Mouse (Mus musculus): ENCODE measurements around the gene Bicra. TPM values are rescaled to one million over a fixed set of nuclear protein-coding genes. Genes with fewer than 3 reads are reported as not detected.

Bicra gene
- total and polyA plus RNA-seq, 3 experiments: 1.1 to 52.1 (median 52.1) TPM

GRCm38 (mm10) chr7:16019256-16020094, 28.2 kb downstream of the Bicra start:
- Histone ChIP-seq H3K27me3 (ENCODE audit: insufficient read depth, low read length) (no peaks in the 10 kb centered on the region), H3K4me1 (ENCODE audit: insufficient read depth, low read depth, low read length) (peaks cover 26% of the 10 kb centered on the region), H3K36me3 (replicated peaks) (peaks cover 31% of the 10 kb centered on the region), H3K9me3 (replicated peaks) (no peaks in the 10 kb centered on the region), H3K4me3 (ENCODE audit: low read depth, low read length) (no peak overlapping the region)
- no peak for TF ChIP-seq GATA1 (IDR thresholded peaks at IDR 0.05; ENCODE audit: borderline replicate concordance, low read length)
- no peak for TF ChIP-seq CTCF (IDR thresholded peaks at IDR 0.05; ENCODE audit: low read depth, low read length)
- no peak for TF ChIP-seq POLR2AphosphoS5 (IDR thresholded peaks at IDR 0.05; ENCODE audit: insufficient replicate concordance, low read depth, low read length)
- TF ChIP-seq GATA2 (IDR thresholded peaks at IDR 0.05; ENCODE audit: borderline replicate concordance, low read depth, low read length): no peak
- no peak for TF ChIP-seq TAL1 (conservative IDR thresholded peaks at IDR 0.05; ENCODE audit: low read depth, low read length)
- ATAC-seq (ENCODE audit: extremely low read depth, insufficient number of reproducible peaks, low FRiP score, poor library complexity, severe bottlenecking): no peak
- no peak for DNase-seq (ENCODE audit: low spot score)

- no peak for TF ChIP-seq GATA2 (IDR thresholded peaks at IDR 0.05; ENCODE audit: borderline replicate concordance, low read depth, low read length)
- peak; percentile 97 for ATAC-seq (ENCODE audit: extremely low read depth, insufficient number of reproducible peaks, low FRiP score, poor library complexity, severe bottlenecking)
- peak; percentile 74 for DNase-seq (ENCODE audit: low spot score)
- Histone ChIP-seq H3K27me3 (ENCODE audit: insufficient read depth, low read length) (no peaks in the 10 kb centered on the region), H3K36me3 (replicated peaks) (peaks cover 39% of the 10 kb centered on the region), H3K9me3 (replicated peaks) (no peaks in the 10 kb centered on the region), H3K4me1 (ENCODE audit: insufficient read depth, low read depth, low read length) (peaks cover 26% of the 10 kb centered on the region), H3K4me3 (ENCODE audit: low read depth, low read length) (no peak overlapping the region; the same call in 1 of the 2 replicates)
Observed at GRCm38 (mm10) chr7:16018016-16018810, 29.5 kb downstream of the Bicra start.

- ATAC-seq (ENCODE audit: extremely low read depth, insufficient number of reproducible peaks, low FRiP score, poor library complexity, severe bottlenecking) (no peak), DNase-seq (ENCODE audit: low spot score) (no peak)
- Histone ChIP-seq H3K9me3 (replicated peaks) (no peaks in the 10 kb centered on the region), H3K4me1 (ENCODE audit: insufficient read depth, low read depth, low read length) (peaks cover 23% of the 10 kb centered on the region), H3K27me3 (ENCODE audit: insufficient read depth, low read length) (no peaks in the 10 kb centered on the region), H3K36me3 (replicated peaks) (peaks cover 56% of the 10 kb centered on the region), H3K4me3 (ENCODE audit: low read depth, low read length) (no peak overlapping the region)
- TF ChIP-seq CTCF (IDR thresholded peaks at IDR 0.05; ENCODE audit: low read depth, low read length) (no peak), TAL1 (conservative IDR thresholded peaks at IDR 0.05; ENCODE audit: low read depth, low read length) (no peak), POLR2AphosphoS5 (IDR thresholded peaks at IDR 0.05; ENCODE audit: insufficient replicate concordance, low read depth, low read length) (no peak), GATA1 (IDR thresholded peaks at IDR 0.05; ENCODE audit: borderline replicate concordance, low read length) (no peak), GATA2 (IDR thresholded peaks at IDR 0.05; ENCODE audit: borderline replicate concordance, low read depth, low read length) (no peak)
Observed at GRCm38 (mm10) chr7:16015384-16015783, 32.3 kb downstream of the Bicra start.

- ATAC-seq (ENCODE audit: extremely low read depth, insufficient number of reproducible peaks, low FRiP score, poor library complexity, severe bottlenecking): no peak
Observed at GRCm38 (mm10) chr7:16014521-16015175, 33.1 kb downstream of the Bicra start.

GRCm38 (mm10) chr7:16013722-16014275, 33.9 kb downstream of the Bicra start:
- Histone ChIP-seq H3K36me3 (replicated peaks) (peaks cover 54% of the 10 kb centered on the region), H3K27me3 (ENCODE audit: insufficient read depth, low read length) (no peaks in the 10 kb centered on the region), H3K4me3 (ENCODE audit: low read depth, low read length) (no peak overlapping the region), H3K9me3 (replicated peaks) (no peaks in the 10 kb centered on the region), H3K4me1 (ENCODE audit: insufficient read depth, low read depth, low read length) (peaks cover 13% of the 10 kb centered on the region)
- ATAC-seq (ENCODE audit: extremely low read depth, insufficient number of reproducible peaks, low FRiP score, poor library complexity, severe bottlenecking): no peak
- no peak for DNase-seq (ENCODE audit: low spot score)
- no peak for TF ChIP-seq POLR2AphosphoS5 (IDR thresholded peaks at IDR 0.05; ENCODE audit: insufficient replicate concordance, low read depth, low read length)
- no peak for TF ChIP-seq TAL1 (conservative IDR thresholded peaks at IDR 0.05; ENCODE audit: low read depth, low read length)
- no peak for TF ChIP-seq GATA1 (IDR thresholded peaks at IDR 0.05; ENCODE audit: borderline replicate concordance, low read length)
- TF ChIP-seq GATA2 (IDR thresholded peaks at IDR 0.05; ENCODE audit: borderline replicate concordance, low read depth, low read length): no peak
- TF ChIP-seq CTCF (IDR thresholded peaks at IDR 0.05; ENCODE audit: low read depth, low read length): no peak

More at GRCm38 (mm10) chr7:16014521-16015175, 33.1 kb downstream of the Bicra start:
- TF ChIP-seq CTCF (IDR thresholded peaks at IDR 0.05; ENCODE audit: low read depth, low read length) (no peak), GATA1 (IDR thresholded peaks at IDR 0.05; ENCODE audit: borderline replicate concordance, low read length) (no peak), POLR2AphosphoS5 (IDR thresholded peaks at IDR 0.05; ENCODE audit: insufficient replicate concordance, low read depth, low read length) (no peak), TAL1 (conservative IDR thresholded peaks at IDR 0.05; ENCODE audit: low read depth, low read length) (no peak), GATA2 (IDR thresholded peaks at IDR 0.05; ENCODE audit: borderline replicate concordance, low read depth, low read length) (no peak)
- Histone ChIP-seq H3K9me3 (replicated peaks) (no peaks in the 10 kb centered on the region), H3K36me3 (replicated peaks) (peaks cover 54% of the 10 kb centered on the region), H3K4me1 (ENCODE audit: insufficient read depth, low read depth, low read length) (peaks cover 21% of the 10 kb centered on the region), H3K27me3 (ENCODE audit: insufficient read depth, low read length) (no peaks in the 10 kb centered on the region), H3K4me3 (ENCODE audit: low read depth, low read length) (no peak overlapping the region)
- DNase-seq (ENCODE audit: low spot score): no peak
